9 mouse cellular contexts compared by ENCODE assay signal in the genomic region with DNA sequence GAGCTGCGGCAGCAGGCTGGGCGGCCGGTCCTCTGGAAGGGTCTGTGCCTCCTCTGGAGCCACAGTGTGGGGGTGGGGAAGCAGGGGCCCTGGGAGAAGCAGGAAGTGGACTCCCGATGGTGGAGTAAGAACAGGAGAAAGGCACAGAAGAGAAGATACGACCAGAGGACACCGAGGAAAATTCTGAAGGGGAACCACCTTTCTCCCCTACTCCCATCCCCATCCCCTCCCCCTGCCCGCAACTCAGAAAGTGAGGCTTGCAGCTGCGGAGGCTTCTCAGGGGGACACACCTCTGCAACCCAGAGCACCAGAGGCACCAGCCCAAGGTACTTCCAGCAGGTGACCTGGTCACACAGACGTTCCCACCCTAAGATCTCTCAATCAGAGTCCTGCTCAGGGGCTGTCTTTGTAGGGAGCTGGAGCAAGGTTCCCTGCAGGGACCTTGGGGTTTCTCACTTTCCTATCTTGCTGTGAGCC. TPM values are rescaled to one million over a fixed set of nuclear protein-coding genes. Genes with fewer than 3 reads are reported as not detected.
A peak's percentile ranks its signal among the peaks of the same experiment; 100 is the strongest.
DNase-seq lines count a peak whose midpoint lies in the region; ATAC-seq lines count a peak whose summit lies in the region.
"Had no signal": no experiment of that assay in that cellular context is flagged by ENCODE, and none has a peak within 500 bp of the region (broad histone marks: within the 10 kb centered on the region; RNA-seq: fewer than 3 reads in every experiment).

No protein-coding gene starts in this region.

- intact Hi-C loops in left cerebral cortex, postnatal 36 days (cut with DNase I) = no loop called here

- H3K9me3 ChIP-seq in kidney, embryonic 16.5 days (ENCODE audit: low read length) = no peaks in the 10 kb centered on the region
- no peaks in the 10 kb centered on the region for H3K9me3 ChIP-seq in embryonic facial prominence, embryonic 11.5 days (replicated peaks; ENCODE audit: control insufficient read depth, low read length)
- no peaks in the 10 kb centered on the region for H3K9me3 ChIP-seq in hindbrain, embryonic 15.5 days
- H3K9me3 ChIP-seq in lung, embryonic 16.5 days (ENCODE audit: control insufficient read depth, low read length) = no peaks in the 10 kb centered on the region
- no peaks in the 10 kb centered on the region for H3K9me3 ChIP-seq in stomach, embryonic 16.5 days (replicated peaks; ENCODE audit: control insufficient read depth, low read length)

- DNase-seq in kidney, adult 11 months = no peak
- peak; percentile 72 for DNase-seq in embryonic facial prominence, embryonic 11.5 days (ENCODE audit: low spot score)
- no peak for DNase-seq in cerebellum, postnatal 36 days
- no peak for DNase-seq in left cerebral cortex, postnatal 36 days (ENCODE audit: low spot score in 2 of 2)

- H3K27ac ChIP-seq in kidney, embryonic 16.5 days (ENCODE audit: low read length) = peak overlapping the region; percentile 14; the same call in 1 of the 2 replicates
- H3K27ac ChIP-seq in embryonic facial prominence, embryonic 11.5 days (replicated peaks; ENCODE audit: low read depth, low read length) = no peak overlapping the region
- H3K27ac ChIP-seq in hindbrain, embryonic 15.5 days (replicated peaks) = no peak overlapping the region
- no peak overlapping the region for H3K27ac ChIP-seq in lung, embryonic 16.5 days (ENCODE audit: low read length)
- peak overlapping the region; percentile 52 for H3K27ac ChIP-seq in stomach, embryonic 16.5 days (ENCODE audit: low read length)

- peak; percentile 89 for ATAC-seq in kidney, embryonic 16.5 days (ENCODE audit: low FRiP score, low TSS enrichment)
- ATAC-seq in embryonic facial prominence, embryonic 11.5 days (replicated peaks; ENCODE audit: insufficient number of reproducible peaks, low FRiP score, low TSS enrichment, low read depth) = 0 out of 2 replicates have a peak, but pooled peaks have one; percentile 46
- ATAC-seq in hindbrain, embryonic 15.5 days (ENCODE audit: low FRiP score, low read depth) = no peak
- ATAC-seq in lung, embryonic 16.5 days (ENCODE audit: low read depth) = peak; percentile 73
- ATAC-seq in stomach, embryonic 16.5 days (ENCODE audit: insufficient read depth, low FRiP score) = peak; percentile 64; the same call in 1 of the 2 replicates

- H3K4me3 ChIP-seq in kidney, embryonic 16.5 days (ENCODE audit: low read length) = peak overlapping the region; percentile 50
- H3K4me3 ChIP-seq in embryonic facial prominence, embryonic 11.5 days (ENCODE audit: low read depth, low read length) = peak overlapping the region; percentile 16
- peak overlapping the region; percentile 26 for H3K4me3 ChIP-seq in hindbrain, embryonic 15.5 days
- H3K4me3 ChIP-seq in lung, embryonic 16.5 days (ENCODE audit: low read length) = peak overlapping the region; percentile 44
- peak overlapping the region; percentile 33 for H3K4me3 ChIP-seq in stomach, embryonic 16.5 days (replicated peaks; ENCODE audit: low read length)

- no peaks in the 10 kb centered on the region for H3K27me3 ChIP-seq in kidney, embryonic 16.5 days (ENCODE audit: insufficient read depth, low read length)
- no peaks in the 10 kb centered on the region for H3K27me3 ChIP-seq in embryonic facial prominence, embryonic 11.5 days (ENCODE audit: control insufficient read depth, insufficient read depth, low read length)
- H3K27me3 ChIP-seq in hindbrain, embryonic 15.5 days = peaks cover 13% of the 10 kb centered on the region
- no peaks in the 10 kb centered on the region for H3K27me3 ChIP-seq in lung, embryonic 16.5 days (ENCODE audit: control insufficient read depth, insufficient read depth, low read depth, low read length)
- H3K27me3 ChIP-seq in stomach, embryonic 16.5 days (ENCODE audit: control insufficient read depth, insufficient read depth, low read length) = no peaks in the 10 kb centered on the region

- H3K36me3 ChIP-seq in kidney, embryonic 16.5 days (ENCODE audit: insufficient read depth, low read length) = no peaks in the 10 kb centered on the region
- H3K36me3 ChIP-seq in embryonic facial prominence, embryonic 11.5 days (replicated peaks; ENCODE audit: control insufficient read depth, insufficient read depth, low read depth, low read length) = no peaks in the 10 kb centered on the region
- H3K36me3 ChIP-seq in hindbrain, embryonic 15.5 days = no peaks in the 10 kb centered on the region
- H3K36me3 ChIP-seq in lung, embryonic 16.5 days (ENCODE audit: control insufficient read depth, insufficient read depth, low read length) = no peaks in the 10 kb centered on the region
- H3K36me3 ChIP-seq in stomach, embryonic 16.5 days (ENCODE audit: control insufficient read depth, insufficient read depth, low read length) = no peaks in the 10 kb centered on the region

- H3K4me2 ChIP-seq in kidney, embryonic 16.5 days (replicated peaks; ENCODE audit: low read depth, low read length) = peak overlapping the region; percentile 69
- H3K4me2 ChIP-seq in embryonic facial prominence, embryonic 11.5 days (ENCODE audit: low read depth, low read length) = peak overlapping the region; percentile 26
- peak overlapping the region; percentile 52 for H3K4me2 ChIP-seq in hindbrain, embryonic 15.5 days
- peak overlapping the region; percentile 64 for H3K4me2 ChIP-seq in lung, embryonic 16.5 days (ENCODE audit: low read depth, low read length)
- peak overlapping the region; percentile 53 for H3K4me2 ChIP-seq in stomach, embryonic 16.5 days (ENCODE audit: low read depth, low read length)

- peak overlapping the region; percentile 71 for H3K9ac ChIP-seq in kidney, embryonic 16.5 days (replicated peaks; ENCODE audit: low read length)
- peak overlapping the region; percentile 23 for H3K9ac ChIP-seq in embryonic facial prominence, embryonic 11.5 days (replicated peaks; ENCODE audit: low read length)
- peak overlapping the region; percentile 36; the same call in 1 of the 2 replicates for H3K9ac ChIP-seq in hindbrain, embryonic 15.5 days
- H3K9ac ChIP-seq in lung, embryonic 16.5 days (ENCODE audit: low read length) = peak overlapping the region; percentile 65
- peak overlapping the region; percentile 76 for H3K9ac ChIP-seq in stomach, embryonic 16.5 days (ENCODE audit: low read length)

- 3% methylated on average over 9 of the region's 9 CpGs for WGBS in kidney, embryonic 16.5 days
- under 1% methylated on average over 9 of the region's 9 CpGs for WGBS in embryonic facial prominence, embryonic 11.5 days
- 0% methylated on average over 9 of the region's 9 CpGs for WGBS in hindbrain, embryonic 15.5 days
- WGBS in lung, embryonic 16.5 days = 2% methylated on average over 9 of the region's 9 CpGs
- WGBS in stomach, embryonic 16.5 days = under 1% methylated on average over 9 of the region's 9 CpGs

- peaks cover 11% of the 10 kb centered on the region for H3K4me1 ChIP-seq in kidney, embryonic 16.5 days (ENCODE audit: insufficient read depth, low read length)
- peaks cover 3% of the 10 kb centered on the region for H3K4me1 ChIP-seq in embryonic facial prominence, embryonic 11.5 days (ENCODE audit: control insufficient read depth, insufficient read depth, low read length)
- peaks cover 11% of the 10 kb centered on the region for H3K4me1 ChIP-seq in hindbrain, embryonic 15.5 days (replicated peaks)
- H3K4me1 ChIP-seq in lung, embryonic 16.5 days (replicated peaks; ENCODE audit: control insufficient read depth, insufficient read depth, low read length) = peaks cover 11% of the 10 kb centered on the region; the same call in 1 of the 2 replicates
- peaks cover 16% of the 10 kb centered on the region for H3K4me1 ChIP-seq in stomach, embryonic 16.5 days (ENCODE audit: control insufficient read depth, insufficient read depth, low read length)

RNA-seq across cellular contexts. Expression of a gene that starts 7.1 kb away (rescaled TPM):
- polyA plus RNA-seq in kidney, embryonic 16.5 days (2015; fragmentation: Nextera tagmentation; extraction: Ambion mirVana) = 235 and 238 TPM in 2 replicates
- 278 and 280 TPM in 2 replicates for polyA plus RNA-seq in embryonic facial prominence, embryonic 11.5 days (2014; fragmentation: Nextera tagmentation; extraction: Ambion mirVana)
- polyA plus RNA-seq in hindbrain, embryonic 15.5 days (2015; fragmentation: Nextera tagmentation; extraction: Ambion mirVana) = 323 and 324 TPM in 2 replicates
- polyA plus RNA-seq in lung, embryonic 16.5 days (2015; fragmentation: Nextera tagmentation; extraction: Ambion mirVana) = 203 and 205 TPM in 2 replicates
- polyA plus RNA-seq in stomach, embryonic 16.5 days (2015; fragmentation: Nextera tagmentation; extraction: Ambion mirVana) = 244 and 257 TPM in 2 replicates
- 100 to 1,000 TPM; 863 to 878 TPM for total RNA-seq in left cerebral cortex, postnatal 36 days (2021)

RNA-seq across cellular contexts. Expression of a gene that starts 27.4 kb away (rescaled TPM):
- polyA plus RNA-seq in kidney, embryonic 16.5 days (2015; fragmentation: Nextera tagmentation; extraction: Ambion mirVana) = 117 and 120 TPM in 2 replicates
- polyA plus RNA-seq in embryonic facial prominence, embryonic 11.5 days (2014; fragmentation: Nextera tagmentation; extraction: Ambion mirVana) = 235 and 245 TPM in 2 replicates
- polyA plus RNA-seq in hindbrain, embryonic 15.5 days (2015; fragmentation: Nextera tagmentation; extraction: Ambion mirVana) = 40.6 and 50.6 TPM in 2 replicates
- polyA plus RNA-seq in lung, embryonic 16.5 days (2015; fragmentation: Nextera tagmentation; extraction: Ambion mirVana) = 108 and 123 TPM in 2 replicates
- 81.3 and 93.7 TPM in 2 replicates for polyA plus RNA-seq in stomach, embryonic 16.5 days (2015; fragmentation: Nextera tagmentation; extraction: Ambion mirVana)
- total RNA-seq in left cerebral cortex, postnatal 36 days (2021) = 1 to 10 TPM; 6.8 to 7.3 TPM

RNA-seq across cellular contexts. Expression of a gene that starts 42.5 kb away (rescaled TPM):
- 2.4 and 3.6 TPM in 2 replicates for polyA plus RNA-seq in kidney, embryonic 16.5 days (2015; fragmentation: Nextera tagmentation; extraction: Ambion mirVana)
- not detected in 2 replicates for polyA plus RNA-seq in embryonic facial prominence, embryonic 11.5 days (2014; fragmentation: Nextera tagmentation; extraction: Ambion mirVana)
- polyA plus RNA-seq in hindbrain, embryonic 15.5 days (2015; fragmentation: Nextera tagmentation; extraction: Ambion mirVana) = 0.39 TPM in 1 of 2 replicates, not detected in the other
- 1.2 and 13.7 TPM in 2 replicates for polyA plus RNA-seq in lung, embryonic 16.5 days (2015; fragmentation: Nextera tagmentation; extraction: Ambion mirVana)
- 23.8 and 31.9 TPM in 2 replicates for polyA plus RNA-seq in stomach, embryonic 16.5 days (2015; fragmentation: Nextera tagmentation; extraction: Ambion mirVana)
- total RNA-seq in left cerebral cortex, postnatal 36 days (2021) = not detected
- total RNA-seq: left cerebral cortex, postnatal 10 days had no signal

RNA-seq across cellular contexts. Expression of a gene that starts 46.2 kb away (rescaled TPM):
- 0.21 TPM in 1 of 2 replicates, not detected in the other for polyA plus RNA-seq in kidney, embryonic 16.5 days (2015; fragmentation: Nextera tagmentation; extraction: Ambion mirVana)
- polyA plus RNA-seq in embryonic facial prominence, embryonic 11.5 days (2014; fragmentation: Nextera tagmentation; extraction: Ambion mirVana) = 0.17 TPM in 1 of 2 replicates, not detected in the other
- not detected in 2 replicates for polyA plus RNA-seq in hindbrain, embryonic 15.5 days (2015; fragmentation: Nextera tagmentation; extraction: Ambion mirVana)
- polyA plus RNA-seq in lung, embryonic 16.5 days (2015; fragmentation: Nextera tagmentation; extraction: Ambion mirVana) = 0.73 TPM in 1 of 2 replicates, not detected in the other
- polyA plus RNA-seq in stomach, embryonic 16.5 days (2015; fragmentation: Nextera tagmentation; extraction: Ambion mirVana) = not detected in 2 replicates
- total RNA-seq in left cerebral cortex, postnatal 36 days (2021) = not detected
- total RNA-seq: left cerebral cortex, postnatal 10 days had no signal

Comparison
In these comparisons a context has a peak if more than half of its experiments do, and no peak if none do; other contexts are left out.
1. H3K27ac ChIP-seq: peak in kidney, embryonic 16.5 days (single experiment) and stomach, embryonic 16.5 days (single experiment); none in embryonic facial prominence, embryonic 11.5 days (single experiment), hindbrain, embryonic 15.5 days (single experiment) and lung, embryonic 16.5 days (single experiment).
2. H3K9ac ChIP-seq: peak in every context shown above with its lines; median percentile 76 in stomach, embryonic 16.5 days; 71 in kidney, embryonic 16.5 days; 65 in lung, embryonic 16.5 days; 36 in hindbrain, embryonic 15.5 days; 23 in embryonic facial prominence, embryonic 11.5 days.
3. Peak in every context shown above with its lines, with median percentiles within 50 percentile points of each other: H3K4me2 ChIP-seq and H3K4me3 ChIP-seq.